Mouse (Mus musculus): ENCODE data around the gene 1810009A15Rik.

Gene 1810009A15Rik

DNA sequence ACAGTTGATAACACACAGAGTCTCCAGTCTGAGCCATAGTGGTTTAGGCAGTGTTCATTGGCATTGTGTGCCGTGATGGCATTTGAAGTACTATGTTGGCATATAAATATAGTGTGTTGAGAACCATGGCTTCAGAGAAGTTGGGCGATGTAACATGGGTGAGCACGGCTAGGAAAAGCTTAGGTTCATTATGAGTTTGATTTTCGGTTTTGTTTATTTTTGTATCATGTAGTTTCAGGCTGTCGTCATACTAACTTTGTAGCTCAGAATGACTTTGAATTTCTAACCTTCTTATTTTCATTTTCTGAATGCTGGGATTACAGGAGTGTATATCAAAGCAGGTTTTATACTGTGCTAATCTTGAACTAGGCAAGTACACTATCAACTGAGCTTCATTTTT, 14.8 kb downstream of the 1810009A15Rik start:
- H3K4me1 ChIP-seq (replicated peaks; ENCODE audit: low read depth, low read length): peaks cover 27% of the 10 kb centered on the region
- no peaks in the 10 kb centered on the region for H3K9me3 ChIP-seq (ENCODE audit: low read length)
- H3K36me3 ChIP-seq (ENCODE audit: insufficient read depth, low read length): peaks cover 93% of the 10 kb centered on the region
- no peaks in the 10 kb centered on the region for H3K27me3 ChIP-seq (ENCODE audit: insufficient read depth, low read length)
- TF ChIP-seq POU5F1 (IDR thresholded peaks at IDR 0.05; ENCODE audit: borderline replicate concordance, low read length) (no peak), CTCF (conservative IDR thresholded peaks at IDR 0.05; ENCODE audit: low read length) (no peak), NANOG (IDR thresholded peaks at IDR 0.05; ENCODE audit: borderline replicate concordance, low read length) (no peak)
- H3K4me3 ChIP-seq (replicated peaks; ENCODE audit: low read length): no peak overlapping the region

DNA sequence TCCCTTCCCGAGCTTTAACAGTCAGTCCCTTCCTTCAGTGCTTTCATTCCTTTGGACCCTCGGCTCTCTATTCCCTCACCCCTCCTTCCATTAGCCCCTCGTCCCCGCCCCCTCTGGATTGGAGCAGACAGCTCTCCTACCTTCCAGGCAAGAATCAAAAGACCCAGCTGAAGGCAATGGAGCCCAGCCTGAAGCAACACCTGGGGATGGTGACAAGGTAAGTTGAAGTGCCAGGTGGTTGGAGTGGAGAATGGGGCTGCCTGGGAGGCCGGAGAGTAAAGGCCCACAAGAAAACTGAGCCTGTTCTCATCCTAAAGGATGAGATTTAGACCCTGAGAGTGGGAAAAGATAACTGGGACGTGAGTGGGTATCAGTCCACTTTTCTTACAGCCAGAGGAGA, 19.9 kb downstream of the 1810009A15Rik start:
- TF ChIP-seq NANOG (IDR thresholded peaks at IDR 0.05; ENCODE audit: borderline replicate concordance, low read length) (no peak), CTCF (conservative IDR thresholded peaks at IDR 0.05; ENCODE audit: low read length) (no peak), POU5F1 (IDR thresholded peaks at IDR 0.05; ENCODE audit: borderline replicate concordance, low read length) (no peak)
- Histone ChIP-seq H3K9me3 (ENCODE audit: low read length) (no peaks in the 10 kb centered on the region), H3K4me3 (replicated peaks; ENCODE audit: low read length) (no peak overlapping the region), H3K27me3 (ENCODE audit: insufficient read depth, low read length) (no peaks in the 10 kb centered on the region), H3K36me3 (ENCODE audit: insufficient read depth, low read length) (peaks cover 98% of the 10 kb centered on the region), H3K4me1 (replicated peaks; ENCODE audit: low read depth, low read length) (peaks cover 11% of the 10 kb centered on the region)

DNA sequence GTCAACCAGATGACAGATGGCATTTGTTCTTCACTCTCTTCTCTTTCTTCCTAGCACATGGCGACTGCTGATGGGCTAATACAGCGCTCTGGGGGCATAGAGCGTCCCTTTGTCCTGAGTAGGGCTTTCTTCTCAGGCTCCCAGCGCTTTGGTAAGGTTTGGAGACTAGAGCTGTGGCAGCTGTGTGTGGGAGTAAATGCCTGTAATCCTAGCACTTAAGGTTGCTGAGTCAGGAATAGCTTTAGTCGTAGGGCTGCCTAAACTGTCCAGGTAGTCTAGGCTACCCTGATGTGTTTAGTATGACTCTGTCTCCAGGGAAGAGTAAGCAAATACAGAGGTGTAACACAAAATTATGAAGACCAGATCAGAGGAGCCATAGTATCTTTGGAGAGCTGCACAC, 23.2 kb downstream of the 1810009A15Rik start:
- TF ChIP-seq NANOG (IDR thresholded peaks at IDR 0.05; ENCODE audit: borderline replicate concordance, low read length): no peak
- TF ChIP-seq CTCF (conservative IDR thresholded peaks at IDR 0.05; ENCODE audit: low read length): no peak
- TF ChIP-seq POU5F1 (IDR thresholded peaks at IDR 0.05; ENCODE audit: borderline replicate concordance, low read length): no peak
- no peaks in the 10 kb centered on the region for H3K27me3 ChIP-seq (ENCODE audit: insufficient read depth, low read length)
- peaks cover 100% of the 10 kb centered on the region for H3K36me3 ChIP-seq (ENCODE audit: insufficient read depth, low read length)
- H3K4me3 ChIP-seq (replicated peaks; ENCODE audit: low read length): no peak overlapping the region
- H3K4me1 ChIP-seq (replicated peaks; ENCODE audit: low read depth, low read length): peaks cover 14% of the 10 kb centered on the region
- H3K9me3 ChIP-seq (ENCODE audit: low read length): no peaks in the 10 kb centered on the region

DNA sequence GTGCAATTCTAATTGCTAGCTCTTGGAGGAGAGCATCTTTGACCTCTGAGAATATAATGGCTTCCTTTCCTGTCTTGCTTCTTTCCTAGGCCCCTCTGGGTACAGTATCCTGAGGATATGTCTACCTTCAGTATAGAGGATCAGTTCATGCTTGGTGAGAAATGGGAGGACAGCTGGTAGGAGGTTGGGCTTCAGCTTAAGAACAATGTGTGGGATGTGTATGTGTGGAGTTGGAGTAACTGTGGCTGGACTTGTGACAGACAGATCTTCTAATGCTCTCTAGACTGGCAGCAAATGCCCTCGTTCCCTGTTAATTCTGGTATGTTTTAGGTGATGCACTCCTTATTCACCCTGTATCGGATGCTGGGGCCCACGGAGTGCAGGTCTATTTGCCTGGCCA, 25.6 kb downstream of the 1810009A15Rik start:
- Histone ChIP-seq H3K36me3 (ENCODE audit: insufficient read depth, low read length) (peaks cover 80% of the 10 kb centered on the region), H3K9me3 (ENCODE audit: low read length) (no peaks in the 10 kb centered on the region), H3K27me3 (ENCODE audit: insufficient read depth, low read length) (no peaks in the 10 kb centered on the region), H3K4me3 (replicated peaks; ENCODE audit: low read length) (no peak overlapping the region), H3K4me1 (replicated peaks; ENCODE audit: low read depth, low read length) (peaks cover 28% of the 10 kb centered on the region)
- TF ChIP-seq NANOG (IDR thresholded peaks at IDR 0.05; ENCODE audit: borderline replicate concordance, low read length) (no peak), CTCF (conservative IDR thresholded peaks at IDR 0.05; ENCODE audit: low read length) (no peak), POU5F1 (IDR thresholded peaks at IDR 0.05; ENCODE audit: borderline replicate concordance, low read length) (no peak)

DNA sequence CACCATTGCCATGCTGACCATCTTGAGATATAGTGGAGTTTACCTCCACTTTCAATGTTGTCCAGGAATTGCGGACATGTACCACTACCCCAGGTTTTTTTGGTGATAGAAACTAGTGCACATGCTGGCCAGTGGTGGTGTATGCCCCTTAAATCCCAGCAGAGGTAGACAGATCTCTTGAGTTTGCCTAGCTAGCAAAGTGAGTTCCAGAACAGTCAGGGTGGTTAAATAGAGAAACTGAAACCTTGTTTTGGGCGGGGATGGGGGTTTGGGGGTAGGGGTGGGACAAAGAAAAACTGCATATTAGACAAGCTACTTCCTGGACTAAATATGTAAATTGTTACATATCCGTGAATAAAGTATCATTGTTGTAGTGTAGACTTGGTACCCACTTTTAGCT, 30.3 kb downstream of the 1810009A15Rik start:
- H3K9me3 ChIP-seq (ENCODE audit: low read length): no peaks in the 10 kb centered on the region
- peaks cover 47% of the 10 kb centered on the region for H3K36me3 ChIP-seq (ENCODE audit: insufficient read depth, low read length)
- peaks cover 42% of the 10 kb centered on the region for H3K4me1 ChIP-seq (replicated peaks; ENCODE audit: low read depth, low read length)
- H3K27me3 ChIP-seq (ENCODE audit: insufficient read depth, low read length): no peaks in the 10 kb centered on the region
- TF ChIP-seq CTCF (conservative IDR thresholded peaks at IDR 0.05; ENCODE audit: low read length) (no peak), NANOG (IDR thresholded peaks at IDR 0.05; ENCODE audit: borderline replicate concordance, low read length) (no peak), POU5F1 (IDR thresholded peaks at IDR 0.05; ENCODE audit: borderline replicate concordance, low read length) (no peak)
- no peak overlapping the region for H3K4me3 ChIP-seq (replicated peaks; ENCODE audit: low read length)

DNA sequence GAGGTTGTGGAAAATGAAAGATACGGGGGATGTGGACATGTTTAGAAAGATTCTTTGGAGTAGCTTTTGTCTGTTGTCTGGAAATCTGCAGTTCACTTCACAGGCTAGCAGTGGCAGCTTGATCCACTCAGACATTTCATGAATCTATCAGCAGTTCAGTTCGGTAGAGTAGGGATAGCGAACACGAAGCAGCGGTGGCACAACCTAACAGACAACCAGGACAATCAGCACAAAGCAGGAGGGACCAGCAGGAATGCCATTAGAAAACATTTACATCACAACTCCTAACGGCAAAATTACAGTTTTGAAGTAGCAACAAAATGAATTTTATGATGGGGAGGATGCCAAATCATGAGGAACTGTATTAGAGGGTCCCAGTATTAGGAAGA, 31.0 kb downstream of the 1810009A15Rik start:
- H3K9me3 ChIP-seq (ENCODE audit: low read length): no peaks in the 10 kb centered on the region
- H3K4me1 ChIP-seq (replicated peaks; ENCODE audit: low read depth, low read length): peaks cover 42% of the 10 kb centered on the region
- H3K36me3 ChIP-seq (ENCODE audit: insufficient read depth, low read length): peaks cover 41% of the 10 kb centered on the region
- no peak for TF ChIP-seq POU5F1 (IDR thresholded peaks at IDR 0.05; ENCODE audit: borderline replicate concordance, low read length)
- TF ChIP-seq CTCF (conservative IDR thresholded peaks at IDR 0.05; ENCODE audit: low read length): no peak
- no peak for TF ChIP-seq NANOG (IDR thresholded peaks at IDR 0.05; ENCODE audit: borderline replicate concordance, low read length)
- no peaks in the 10 kb centered on the region for H3K27me3 ChIP-seq (ENCODE audit: insufficient read depth, low read length)
- H3K4me3 ChIP-seq (replicated peaks; ENCODE audit: low read length): peak overlapping the region; percentile 93

DNA sequence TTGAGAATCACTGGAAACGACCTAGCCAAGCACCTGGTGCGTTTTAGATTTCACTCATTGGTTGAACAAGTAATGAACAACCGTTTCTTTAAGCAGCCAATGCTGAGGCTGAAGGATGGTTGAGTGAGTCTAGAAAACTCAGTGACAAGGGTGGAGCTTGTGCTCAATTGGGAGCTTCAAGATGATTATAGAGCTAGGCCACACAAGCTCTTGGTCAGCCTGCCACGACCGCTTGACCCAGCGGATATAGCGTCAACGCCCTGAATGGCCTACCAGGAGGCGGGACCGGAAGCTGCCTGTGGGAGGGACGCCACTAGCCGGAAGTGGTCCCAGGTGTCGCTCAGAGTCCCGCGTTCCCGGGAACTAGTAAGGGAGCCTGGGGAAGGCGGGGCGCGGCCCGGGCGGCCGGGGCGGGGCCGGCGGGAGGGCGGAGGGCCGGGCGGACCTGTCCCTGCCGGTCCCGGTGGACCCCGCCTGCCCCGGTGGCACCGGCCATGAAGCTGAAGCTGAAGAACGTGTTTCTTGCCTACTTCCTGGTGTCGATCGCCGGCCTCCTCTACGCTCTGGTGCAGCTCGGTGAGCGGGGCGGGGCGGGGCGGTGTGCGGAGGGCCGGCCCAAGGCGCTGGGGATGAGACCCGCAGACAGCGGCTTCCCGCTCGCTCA, 31.6 kb downstream of the 1810009A15Rik start, which contains the start of gene B3gat3:
Gene B3gat3, plus strand, starts transcription at position 302 of the 664 bp plus-strand sequence.
- no peaks in the 10 kb centered on the region for H3K27me3 ChIP-seq (ENCODE audit: insufficient read depth, low read length)
- no peaks in the 10 kb centered on the region for H3K9me3 ChIP-seq (ENCODE audit: low read length)
- no peak for TF ChIP-seq CTCF (conservative IDR thresholded peaks at IDR 0.05; ENCODE audit: low read length)
- no peak for TF ChIP-seq POU5F1 (IDR thresholded peaks at IDR 0.05; ENCODE audit: borderline replicate concordance, low read length)
- no peak for TF ChIP-seq NANOG (IDR thresholded peaks at IDR 0.05; ENCODE audit: borderline replicate concordance, low read length)
- peaks cover 37% of the 10 kb centered on the region for H3K36me3 ChIP-seq (ENCODE audit: insufficient read depth, low read length)
- H3K4me3 ChIP-seq (replicated peaks; ENCODE audit: low read length): peak within 1 kb of the TSS; percentile 93
- peaks cover 44% of the 10 kb centered on the region for H3K4me1 ChIP-seq (replicated peaks; ENCODE audit: low read depth, low read length)

DNA sequence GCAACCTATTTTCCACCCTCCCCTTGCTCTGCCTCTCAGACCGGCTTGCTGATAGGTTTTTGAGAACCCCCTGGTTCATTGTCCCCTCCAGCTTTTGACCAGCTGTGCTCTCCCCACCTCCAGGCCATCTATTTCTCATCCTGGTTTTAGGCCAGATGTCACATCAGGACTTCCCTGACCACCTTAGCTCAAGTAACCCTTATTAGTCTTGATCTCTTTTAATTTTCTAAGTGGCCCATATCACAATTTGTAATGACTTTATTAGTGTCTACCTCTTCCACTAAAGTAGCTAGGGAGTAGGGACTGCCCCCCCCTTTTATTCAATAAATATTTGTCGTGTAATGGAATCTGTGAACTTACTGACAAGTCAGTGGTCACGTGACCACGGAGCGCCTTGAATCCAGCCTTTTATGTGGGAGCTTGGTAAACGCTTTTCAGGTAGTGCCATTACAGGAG, 32.2 kb downstream of the 1810009A15Rik start:
- no peak for TF ChIP-seq CTCF (conservative IDR thresholded peaks at IDR 0.05; ENCODE audit: low read length)
- TF ChIP-seq NANOG (IDR thresholded peaks at IDR 0.05; ENCODE audit: borderline replicate concordance, low read length): no peak
- TF ChIP-seq POU5F1 (IDR thresholded peaks at IDR 0.05; ENCODE audit: borderline replicate concordance, low read length): no peak
- no peaks in the 10 kb centered on the region for H3K27me3 ChIP-seq (ENCODE audit: insufficient read depth, low read length)

More for the DNA sequence above, 32.2 kb downstream of the 1810009A15Rik start:
- Histone ChIP-seq H3K36me3 (ENCODE audit: insufficient read depth, low read length) (peaks cover 37% of the 10 kb centered on the region), H3K4me1 (replicated peaks; ENCODE audit: low read depth, low read length) (peaks cover 50% of the 10 kb centered on the region), H3K4me3 (replicated peaks; ENCODE audit: low read length) (peak overlapping the region; percentile 93), H3K9me3 (ENCODE audit: low read length) (no peaks in the 10 kb centered on the region)

Data from E14TG2a.4 (cell line).